Mouse (Mus musculus): Measurements from ENCODE around the gene Olfm2.

DNA sequence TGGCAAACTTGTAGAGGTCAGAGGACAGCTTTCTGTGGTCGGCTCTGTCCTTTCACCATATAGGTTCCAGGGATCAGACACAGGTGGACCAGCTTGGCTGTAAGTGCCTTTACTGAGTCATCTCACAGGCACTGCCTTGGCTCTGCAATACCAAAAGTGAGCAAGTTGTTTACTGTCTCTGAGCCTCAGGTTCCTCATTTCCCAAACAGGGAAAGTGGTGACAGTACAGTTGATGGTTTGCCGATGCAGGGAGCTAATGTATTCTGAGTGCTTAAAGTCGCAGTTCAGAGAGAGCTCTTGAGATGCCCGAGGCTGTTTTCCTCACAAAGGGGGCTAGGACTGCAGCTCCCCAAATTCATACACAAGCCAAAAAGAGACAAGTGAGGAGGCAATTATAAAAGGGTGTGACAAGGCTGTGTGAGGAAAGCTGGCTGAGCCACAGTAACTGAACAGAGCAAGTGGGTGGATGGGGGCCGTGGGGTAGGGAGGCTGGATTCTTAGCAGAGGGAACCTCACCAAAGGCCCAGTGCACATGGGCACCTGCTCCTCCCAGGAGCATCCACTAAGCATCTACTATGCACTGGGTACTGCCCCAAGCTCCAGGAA, 49.9 kb downstream of the Olfm2 start:
- TF ChIP-seq CTCF (IDR thresholded peaks at IDR 0.05; ENCODE audit: low read depth) (no peak), EP300 (IDR thresholded peaks at IDR 0.05; ENCODE audit: low read depth) (no peak)

Data from liver, postnatal 0 days (tissue).